Comparison of ENCODE assay signal across 22 mouse cellular contexts in the genomic region with DNA sequence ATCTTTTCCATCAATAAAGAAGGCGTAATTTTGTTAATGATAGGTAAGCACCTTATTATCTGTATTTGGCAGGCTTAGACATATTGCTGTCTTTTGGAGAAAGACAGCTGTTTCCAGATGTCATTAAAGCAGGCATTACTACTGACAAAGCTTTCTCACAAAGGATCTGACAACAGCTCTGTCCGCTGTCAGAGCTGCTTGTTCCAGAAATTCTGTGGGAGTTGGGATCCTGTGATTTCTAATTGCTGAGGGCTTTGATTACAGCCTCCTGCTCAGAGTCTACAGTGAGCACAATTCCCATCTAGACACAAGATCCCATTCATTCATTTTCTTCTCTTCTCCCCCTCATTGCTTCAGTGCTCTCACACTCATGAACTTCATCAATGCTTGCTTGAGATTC.
"Had no signal": no experiment of that assay in that cellular context is flagged by ENCODE, and none has a peak within 500 bp of the region (broad histone marks: within the 10 kb centered on the region; RNA-seq: fewer than 3 reads in every experiment).

No protein-coding gene starts in this region.

- H3K4me1 ChIP-seq: lung, embryonic 15.5 days; megakaryocyte, embryonic 14.5 days; midbrain, embryonic 12.5 days; neural tube, embryonic 13.5 days; neural tube, embryonic 15.5 days had no signal

- DNase-seq: liver, postnatal 0 days; lung, adult 2 months; lung, postnatal 14 days; lung, postnatal 36 days; midbrain, embryonic 14.5 days; retina, postnatal 1 day; right cerebral cortex, adult 18-20 months; right cerebral cortex, postnatal 25 days; right cerebral cortex, postnatal 4 days; spleen, adult 18-20 months; thymus, adult 18-20 months; thymus, postnatal 14 days; thymus, postnatal 36 days had no signal

- H3K27me3 ChIP-seq: lung, embryonic 15.5 days; neural tube, embryonic 15.5 days had no signal

- H3K4me2 ChIP-seq: lung, embryonic 15.5 days; midbrain, embryonic 12.5 days; neural tube, embryonic 13.5 days; neural tube, embryonic 15.5 days had no signal

- H3K9me3 ChIP-seq: lung, embryonic 15.5 days; megakaryocyte, embryonic 14.5 days; midbrain, embryonic 12.5 days; neural tube, embryonic 13.5 days; neural tube, embryonic 15.5 days had no signal

- H3K9ac ChIP-seq: liver, postnatal 0 days; lung, embryonic 15.5 days; midbrain, embryonic 12.5 days; neural tube, embryonic 13.5 days; neural tube, embryonic 15.5 days had no signal

- H3K4me3 ChIP-seq: lung, embryonic 15.5 days; megakaryocyte, embryonic 14.5 days; midbrain, embryonic 12.5 days; myocyte; neural tube, embryonic 13.5 days; neural tube, embryonic 15.5 days had no signal

- H3K36me3 ChIP-seq: lung, embryonic 15.5 days; midbrain, embryonic 12.5 days; neural tube, embryonic 13.5 days; neural tube, embryonic 15.5 days had no signal

- ATAC-seq: liver, postnatal 0 days; lung, postnatal 0 days; midbrain, embryonic 16.5 days had no signal

- H3K27ac ChIP-seq: lung, embryonic 15.5 days; macrophage; midbrain, embryonic 12.5 days; neural tube, embryonic 13.5 days; neural tube, embryonic 15.5 days had no signal
